In the genomic region with DNA sequence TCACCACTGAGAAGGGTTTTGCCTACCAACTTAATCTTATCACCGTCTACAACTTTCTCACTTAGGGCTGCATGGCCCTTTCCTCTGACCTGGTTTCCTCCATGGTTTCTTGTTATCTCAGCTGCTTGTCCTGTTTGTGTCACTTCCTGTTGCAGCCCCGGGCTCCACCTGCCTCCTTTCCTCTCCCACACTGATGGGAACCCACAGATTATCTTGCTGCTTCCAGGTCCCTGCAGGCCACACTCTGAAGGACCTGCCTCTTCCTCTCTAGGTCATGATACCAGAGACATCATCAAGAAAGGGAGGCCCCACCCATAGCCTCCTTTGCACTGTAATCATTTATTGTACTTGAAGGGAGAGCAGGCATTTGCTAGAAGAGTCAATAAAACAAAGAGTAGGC, we compare ENCODE assay signal across 13 mouse cellular contexts.
DNase-seq lines count a peak whose midpoint lies in the region; ATAC-seq and TF ChIP-seq lines count a peak whose summit lies in the region.
"Had no signal": no experiment of that assay in that cellular context is flagged by ENCODE, and none has a peak within 500 bp of the region (broad histone marks: within the 10 kb centered on the region; RNA-seq: fewer than 3 reads in every experiment).

No protein-coding gene starts in this region.

- ATAC-seq in G1E (ENCODE audit: extremely low read depth, insufficient number of reproducible peaks, low FRiP score, poor library complexity, severe bottlenecking) = peak; percentile 88
- peak; percentile 61; the same call in 1 of the 2 replicates for ATAC-seq in liver, embryonic 11.5 days (replicated peaks; ENCODE audit: low FRiP score)
- ATAC-seq in hindbrain, embryonic 13.5 days (ENCODE audit: low FRiP score) = no peak
- ATAC-seq in intestine, postnatal 0 days = no peak
- ATAC-seq: forebrain, embryonic 15.5 days had no signal

- 24% methylated on average over 2 of the region's 2 CpGs for WGBS in liver, embryonic 11.5 days
- 74% methylated on average over 2 of the region's 2 CpGs for WGBS in hindbrain, embryonic 13.5 days
- WGBS in intestine, postnatal 0 days = 65% methylated on average over 2 of the region's 2 CpGs

- no peak for TF ChIP-seq CTCF in G1E (IDR thresholded peaks at IDR 0.05; ENCODE audit: low read depth, low read length)
- no peak for TF ChIP-seq CTCF in intestine, postnatal 0 days (IDR thresholded peaks at IDR 0.05; ENCODE audit: low read depth)

- peaks cover 11% of the 10 kb centered on the region for H3K4me1 ChIP-seq in G1E (ENCODE audit: insufficient read depth, low read depth, low read length)
- H3K4me1 ChIP-seq in liver, embryonic 11.5 days (replicated peaks; ENCODE audit: control insufficient read depth, insufficient read depth, low read length) = 0 out of 2 replicates have a peak, but pooled peaks cover 3% of the 10 kb centered on the region
- H3K4me1 ChIP-seq in hindbrain, embryonic 13.5 days (replicated peaks) = no peaks in the 10 kb centered on the region
- no peaks in the 10 kb centered on the region for H3K4me1 ChIP-seq in intestine, postnatal 0 days (replicated peaks; ENCODE audit: control insufficient read depth, insufficient read depth, low read length)
- H3K4me1 ChIP-seq: forebrain, embryonic 15.5 days; liver, embryonic 15.5 days had no signal

- no peak overlapping the region for H3K4me3 ChIP-seq in G1E (ENCODE audit: low read depth, low read length)
- no peak overlapping the region for H3K4me3 ChIP-seq in liver, embryonic 11.5 days (ENCODE audit: low read depth, low read length)
- H3K4me3 ChIP-seq in hindbrain, embryonic 13.5 days = no peak overlapping the region
- no peak overlapping the region for H3K4me3 ChIP-seq in intestine, postnatal 0 days (ENCODE audit: low read depth, low read length)
- H3K4me3 ChIP-seq: embryonic facial prominence, embryonic 10.5 days; forebrain, embryonic 15.5 days; liver, embryonic 15.5 days had no signal

- no peak overlapping the region for H3K27ac ChIP-seq in liver, embryonic 11.5 days (ENCODE audit: low read depth, low read length)
- H3K27ac ChIP-seq in hindbrain, embryonic 13.5 days = no peak overlapping the region
- no peak overlapping the region for H3K27ac ChIP-seq in intestine, postnatal 0 days (ENCODE audit: low read depth, low read length)
- H3K27ac ChIP-seq: embryonic facial prominence, embryonic 10.5 days; forebrain, embryonic 15.5 days; hindbrain, embryonic 14.5 days; liver, embryonic 15.5 days had no signal

- H3K9ac ChIP-seq in liver, embryonic 11.5 days (ENCODE audit: low read depth, low read length) = no peak overlapping the region
- no peak overlapping the region for H3K9ac ChIP-seq in hindbrain, embryonic 13.5 days
- H3K9ac ChIP-seq in intestine, postnatal 0 days (ENCODE audit: low read depth, low read length) = no peak overlapping the region
- H3K9ac ChIP-seq: forebrain, embryonic 15.5 days; hindbrain, embryonic 14.5 days; liver, embryonic 15.5 days had no signal

- H3K36me3 ChIP-seq in G1E (replicated peaks) = no peaks in the 10 kb centered on the region
- no peaks in the 10 kb centered on the region for H3K36me3 ChIP-seq in liver, embryonic 11.5 days (ENCODE audit: control insufficient read depth, insufficient read depth, low read length)
- H3K36me3 ChIP-seq in hindbrain, embryonic 13.5 days = no peaks in the 10 kb centered on the region
- H3K36me3 ChIP-seq in intestine, postnatal 0 days (ENCODE audit: control insufficient read depth, insufficient read depth) = no peaks in the 10 kb centered on the region
- H3K36me3 ChIP-seq: embryonic facial prominence, embryonic 10.5 days; forebrain, embryonic 15.5 days; liver, embryonic 15.5 days had no signal

- DNase-seq in G1E (ENCODE audit: low spot score) = peak; percentile 6
- peak; percentile 33 to 84 for DNase-seq in heart, adult 18-20 months
- DNase-seq in heart, postnatal 4 days = peak; percentile 36
- DNase-seq in liver, embryonic 11.5 days (ENCODE audit: low spot score) = no peak
- DNase-seq in testis, postnatal 14 days (ENCODE audit: low spot score) = no peak
- DNase-seq: cerebellum, adult 11-12 months; layer of hippocampus, adult 9-11 months had no signal

- no peak overlapping the region for H3K4me2 ChIP-seq in liver, embryonic 11.5 days
- no peak overlapping the region for H3K4me2 ChIP-seq in hindbrain, embryonic 13.5 days
- no peak overlapping the region for H3K4me2 ChIP-seq in intestine, postnatal 0 days (replicated peaks; ENCODE audit: low read depth)
- H3K4me2 ChIP-seq: forebrain, embryonic 15.5 days; hindbrain, embryonic 14.5 days; liver, embryonic 15.5 days had no signal

- peaks cover 25% of the 10 kb centered on the region for H3K27me3 ChIP-seq in G1E (ENCODE audit: insufficient read depth, low read length)
- H3K27me3 ChIP-seq in liver, embryonic 11.5 days (replicated peaks; ENCODE audit: control insufficient read depth, insufficient read depth, low read length) = no peaks in the 10 kb centered on the region
- H3K27me3 ChIP-seq in hindbrain, embryonic 13.5 days = no peaks in the 10 kb centered on the region
- no peaks in the 10 kb centered on the region for H3K27me3 ChIP-seq in intestine, postnatal 0 days (replicated peaks; ENCODE audit: control insufficient read depth, insufficient read depth, low read length)
- H3K27me3 ChIP-seq: forebrain, embryonic 15.5 days; liver, embryonic 15.5 days had no signal

- no peaks in the 10 kb centered on the region for H3K9me3 ChIP-seq in G1E (replicated peaks)
- no peaks in the 10 kb centered on the region for H3K9me3 ChIP-seq in liver, embryonic 11.5 days (ENCODE audit: control insufficient read depth, low read length)
- H3K9me3 ChIP-seq in hindbrain, embryonic 13.5 days = no peaks in the 10 kb centered on the region
- H3K9me3 ChIP-seq in intestine, postnatal 0 days (ENCODE audit: control insufficient read depth) = no peaks in the 10 kb centered on the region
- H3K9me3 ChIP-seq: embryonic facial prominence, embryonic 10.5 days; forebrain, embryonic 15.5 days; liver, embryonic 15.5 days had no signal

Comparison
In these comparisons a context has a peak if more than half of its experiments do, and no peak if none do; other contexts are left out.
1. ATAC-seq: peak in G1E (single experiment) and liver, embryonic 11.5 days (single experiment); none in hindbrain, embryonic 13.5 days (single experiment) and intestine, postnatal 0 days (single experiment).
2. DNase-seq: peak in G1E (single experiment), heart, adult 18-20 months (2 of 2) and heart, postnatal 4 days (single experiment); none in liver, embryonic 11.5 days (single experiment) and testis, postnatal 14 days (single experiment).